Mouse (Mus musculus): ENCODE data around the gene Tmem207.
"Not testable (repeated sequence)": the region's sequence is repeated elsewhere in the genome, so short reads cannot be mapped to it uniquely, and the experiment has no call there.

DNA sequence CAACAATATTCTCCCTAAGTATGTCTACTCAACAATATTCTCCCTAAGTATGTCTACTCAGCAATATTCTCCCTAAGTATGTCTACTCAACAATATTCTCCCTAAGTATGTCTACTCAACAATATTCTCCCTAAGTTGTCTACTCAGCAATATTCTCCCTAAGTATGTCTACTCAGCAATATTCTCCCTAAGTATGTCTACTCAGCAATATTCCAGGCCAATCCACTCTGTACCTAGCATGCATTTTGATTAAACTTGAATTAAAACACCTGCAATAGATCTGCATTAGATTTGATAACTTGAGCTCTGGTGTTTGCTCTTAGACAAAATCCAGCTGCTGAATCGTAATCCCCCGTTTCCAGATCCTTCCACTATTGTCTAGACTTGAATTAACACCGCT, 26.9 kb downstream of the Tmem207 start:
- not testable (repeated sequence) for TF ChIP-seq POLR2AphosphoS5 (IDR thresholded peaks at IDR 0.05; ENCODE audit: insufficient replicate concordance, low read depth, low read length); CTCF (IDR thresholded peaks at IDR 0.05; ENCODE audit: low read depth, low read length); TAL1 (conservative IDR thresholded peaks at IDR 0.05; ENCODE audit: low read depth, low read length); GATA1 (IDR thresholded peaks at IDR 0.05; ENCODE audit: borderline replicate concordance, low read length)
